Mouse (Mus musculus) myocyte (in vitro differentiated cells): ENCODE data around the gene Chd3.
"Not testable (repeated sequence)": the region's sequence is repeated elsewhere in the genome, so short reads cannot be mapped to it uniquely, and the experiment has no call there.

Source experiments
- E2F4 ChIP-seq: IDR thresholded peaks from one replicate; pipeline ENCODE4 v1.6.1; 2011; ENCODE audit warnings: mild to moderate bottlenecking, control low read depth, moderate library complexity; ENCODE audit not compliant: insufficient read depth
- MAX ChIP-seq: IDR thresholded peaks from one replicate; pipeline ENCODE4 v1.6.1; 2011; ENCODE audit warnings: low read depth, mild to moderate bottlenecking, control low read depth
- MYOD1 ChIP-seq, 3 experiments: IDR thresholded peaks; one replicate each; pipeline ENCODE4 v1.6.1; 2011; ENCODE audit warnings: control low read depth in 2 of 3, low read depth in 2 of 3, mild to moderate bottlenecking in 2 of 3, moderate library complexity in 1 of 3; ENCODE audit not compliant: insufficient read length in 2 of 3, control insufficient read depth in 1 of 3
- POLR2A ChIP-seq: IDR thresholded peaks from one replicate; pipeline ENCODE4 v1.6.1; 2011; ENCODE audit warnings: low read depth, mild to moderate bottlenecking, control low read depth, moderate library complexity; ENCODE audit not compliant: insufficient read length
- USF1 ChIP-seq: IDR thresholded peaks from one replicate; pipeline ENCODE4 v1.6.1; 2011; ENCODE audit warnings: low read depth, mild to moderate bottlenecking, control low read depth, moderate library complexity

DNA sequence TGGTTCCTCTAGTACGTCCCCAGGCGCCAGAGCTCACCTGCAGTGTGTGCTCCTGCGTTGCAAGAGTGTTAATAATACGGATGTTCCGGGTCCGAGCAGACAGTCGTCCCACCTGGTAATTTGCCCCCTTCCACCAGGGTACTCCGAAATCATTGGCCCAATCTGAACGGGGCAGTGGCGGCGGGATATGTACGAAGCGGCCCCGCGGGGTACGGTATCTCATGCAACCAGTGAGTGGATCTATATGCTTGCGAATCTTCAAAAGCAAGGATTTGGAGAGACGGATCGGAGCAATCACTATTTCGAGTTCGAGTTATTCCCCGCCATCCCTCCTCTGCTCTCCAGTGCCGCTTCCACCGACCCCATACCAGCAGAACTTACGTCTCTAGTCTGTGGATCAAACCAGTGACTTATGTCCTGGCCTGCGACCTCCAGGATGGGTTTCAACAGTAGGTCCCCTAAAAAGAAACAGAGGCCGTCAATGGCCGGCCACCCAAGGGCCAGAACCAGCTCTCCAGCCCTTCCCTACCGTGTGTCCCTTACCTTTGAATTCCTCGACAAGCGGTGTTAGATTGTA lies 25.5 kb upstream of the Chd3 start:
- TF ChIP-seq POLR2A; USF1; MYOD1 (IDR thresholded peaks at IDR 0.05; ENCODE audit: control insufficient read depth in 1 of 3, insufficient read length in 2 of 3, low read depth in 2 of 3); E2F4; MAX: not testable (repeated sequence)
